Mouse (Mus musculus) stomach, postnatal 0 days (tissue): Measurements from ENCODE around the gene Mmp2. TPM values are rescaled to one million over a fixed set of nuclear protein-coding genes. Genes with fewer than 3 reads are reported as not detected.
"Not testable (repeated sequence)": the region's sequence is repeated elsewhere in the genome, so short reads cannot be mapped to it uniquely, and the experiment has no call there.

ENCODE experiments used
- ATAC-seq: fragments of 200-750 bp; cut with Nextera tagmentation; 2 replicates; pipeline ENCODE4 v1.8.0; 2017; ENCODE audit not compliant: low FRiP score, low TSS enrichment
- DNase-seq: peaks from one replicate; pipeline ENCODE4 v3.0.0-alpha.2; 2016; ENCODE audit warnings: low spot score
- H3K27ac ChIP-seq: fragments of 300-500 bp; sonication (generic); replicated peaks from 2 replicates; pipeline ENCODE4 v1.5.1; 2014; ENCODE audit warnings: mild to moderate bottlenecking, control low read depth
- H3K27me3 ChIP-seq: fragments of 300-500 bp; sonication (generic); 2 replicates; pipeline ENCODE4 v1.6.1; 2014; ENCODE audit warnings: low read length; ENCODE audit not compliant: control insufficient read depth, insufficient read depth
- H3K36me3 ChIP-seq: fragments of 300-500 bp; sonication (generic); 2 replicates; pipeline ENCODE4 v1.6.1; 2014; ENCODE audit warnings: low read length, mixed read lengths; ENCODE audit not compliant: control insufficient read depth, insufficient read depth
- H3K4me1 ChIP-seq: fragments of 300-500 bp; sonication (generic); replicated peaks from 2 replicates; pipeline ENCODE4 v1.6.1; 2014; ENCODE audit warnings: antibody characterized with exemption; ENCODE audit not compliant: control insufficient read depth, insufficient read depth
- H3K4me2 ChIP-seq: fragments of 300-500 bp; sonication (generic); replicated peaks from 2 replicates; pipeline ENCODE4 v1.6.1; 2014; ENCODE audit warnings: low read depth, mild to moderate bottlenecking, control low read depth, moderate library complexity
- H3K4me3 ChIP-seq: fragments of 300-500 bp; sonication (generic); 2 replicates; pipeline ENCODE4 v1.5.1; 2014; ENCODE audit warnings: low read depth, low read length, control low read depth
- H3K9ac ChIP-seq: fragments of 300-500 bp; sonication (generic); 2 replicates; pipeline ENCODE4 v1.6.1; 2014; ENCODE audit warnings: mild to moderate bottlenecking, low read length, control low read depth, mixed read lengths
- H3K9me3 ChIP-seq: fragments of 300-500 bp; sonication (generic); 2 replicates; pipeline ENCODE4 v1.6.1; 2016; ENCODE audit warnings: low read length; ENCODE audit not compliant: control insufficient read depth
- CTCF ChIP-seq: IDR thresholded peaks from 2 replicates; pipeline ENCODE4 v1.5.1; 2016; ENCODE audit warnings: antibody characterized with exemption, low read depth, mild to moderate bottlenecking, moderate library complexity
- EP300 ChIP-seq: optimal IDR thresholded peaks from 2 replicates; pipeline ENCODE3; 2016; ENCODE audit warnings: antibody characterized with exemption
- WGBS: fragments of 180-500 bp; shearing (Covaris S2); extraction: QIAGEN DNeasy Blood & Tissue Kit; methylation state at CpG from one replicate; pipeline ENCODE4 v1.1.7; 2014; 5-methylcytosine and 5-hydroxymethylcytosine counted together
- polyA plus RNA-seq: library from polyadenylated mRNA; unstranded; fragments of >200 nt; fragmentation: Nextera tagmentation; extraction: Ambion mirVana; gene quantifications from 2 replicates; pipeline ENCODE4 v1.2.1, GENCODE M21; 2015

Gene Mmp2
- polyA plus RNA-seq, 1 experiment from 2014 or later = 80.4 TPM

DNA sequence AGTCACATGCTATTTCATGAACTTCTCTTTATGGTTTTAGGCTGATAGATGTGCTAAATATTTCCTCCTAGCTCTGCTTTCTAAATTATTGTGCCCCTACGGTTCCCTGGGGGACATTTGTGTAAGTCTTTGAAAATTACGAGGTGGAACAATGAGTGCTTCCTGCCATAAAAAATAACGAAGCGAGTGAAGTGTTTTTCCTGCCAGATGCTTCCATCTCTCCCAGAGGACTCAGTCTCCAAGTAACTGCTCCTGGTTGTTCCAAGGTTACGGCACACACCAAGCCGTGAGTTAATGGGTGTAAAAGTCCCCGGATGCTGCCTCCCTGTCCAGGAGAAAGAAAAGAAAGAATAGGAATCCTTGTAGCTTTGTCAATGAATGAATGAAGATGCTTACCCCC, 43.2 kb downstream of the Mmp2 start:
- DNase-seq (no peak), ATAC-seq (no peak)
- H3K9ac ChIP-seq = no peak overlapping the region
- no peak overlapping the region for H3K4me2 ChIP-seq
- no peaks in the 10 kb centered on the region for H3K4me1 ChIP-seq
- WGBS = 67% methylated on average over 7 of the region's 7 CpGs
- no peaks in the 10 kb centered on the region for H3K36me3 ChIP-seq
- H3K9me3 ChIP-seq = no peaks in the 10 kb centered on the region
- no peak overlapping the region for H3K27ac ChIP-seq
- TF ChIP-seq EP300 (no peak), CTCF (no peak)
- no peaks in the 10 kb centered on the region for H3K27me3 ChIP-seq
- no peak overlapping the region for H3K4me3 ChIP-seq

DNA sequence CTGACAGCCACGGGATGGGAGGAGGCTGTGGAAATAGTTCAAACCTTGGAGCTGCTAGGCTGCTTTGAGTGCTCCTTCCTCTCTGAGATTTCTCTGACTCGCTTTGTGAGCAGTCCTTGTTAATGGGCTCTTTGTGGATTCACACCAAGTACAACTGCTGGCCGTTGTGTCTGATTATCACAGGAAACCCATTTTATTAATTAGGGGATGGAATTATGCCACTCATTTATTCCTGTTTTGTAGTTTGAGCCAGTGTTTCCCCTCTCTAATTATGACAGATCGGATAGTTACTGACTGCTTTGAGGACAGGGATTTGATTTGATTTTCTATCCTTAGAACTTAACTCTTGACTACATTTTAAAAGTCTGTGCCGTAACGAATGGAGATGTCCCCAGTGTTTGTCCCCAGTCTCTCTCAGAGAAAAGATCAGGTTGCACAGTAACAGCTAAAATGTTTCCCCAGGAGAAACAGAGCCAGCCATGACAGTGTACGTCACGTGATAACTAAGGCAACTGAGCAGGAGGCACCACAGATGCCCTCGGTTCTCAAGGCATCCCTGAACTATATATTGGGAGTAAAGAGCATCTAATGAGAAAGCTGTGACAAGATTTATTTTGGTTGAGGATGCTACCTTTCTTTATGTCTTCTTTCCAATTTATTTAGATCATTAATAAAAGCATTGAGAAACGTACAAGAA, 45.1 kb downstream of the Mmp2 start:
- DNase-seq = no peak
- no peaks in the 10 kb centered on the region for H3K9me3 ChIP-seq
- H3K27ac ChIP-seq = no peak overlapping the region
- TF ChIP-seq CTCF (no peak), EP300 (no peak)
- no peaks in the 10 kb centered on the region for H3K4me1 ChIP-seq
- no peaks in the 10 kb centered on the region for H3K27me3 ChIP-seq
- no peak overlapping the region for H3K9ac ChIP-seq
- no peak overlapping the region for H3K4me2 ChIP-seq
- no peak overlapping the region for H3K4me3 ChIP-seq
- ATAC-seq = no peak
- no peaks in the 10 kb centered on the region for H3K36me3 ChIP-seq
- 77% methylated on average over 10 of the region's 10 CpGs for WGBS

GRCm38 (mm10) chr8:92875795-92876194, 48.7 kb downstream of the Mmp2 start:
- WGBS = 83% methylated on average over 10 of the region's 10 CpGs

GRCm38 (mm10) chr8:92881247-92881646, 54.2 kb downstream of the Mmp2 start:
- no peaks in the 10 kb centered on the region for H3K27me3 ChIP-seq
- no peak overlapping the region for H3K27ac ChIP-seq
- H3K4me3 ChIP-seq = no peak overlapping the region
- H3K9ac ChIP-seq = no peak overlapping the region
- WGBS = 46% methylated on average over 4 of the region's 4 CpGs
- H3K36me3 ChIP-seq = no peaks in the 10 kb centered on the region
- ATAC-seq (no peak), DNase-seq (no peak)
- no peak for TF ChIP-seq CTCF
- no peak for TF ChIP-seq EP300
- H3K4me2 ChIP-seq = no peak overlapping the region
- H3K4me1 ChIP-seq = no peaks in the 10 kb centered on the region
- H3K9me3 ChIP-seq = no peaks in the 10 kb centered on the region

More at GRCm38 (mm10) chr8:92875795-92876194, 48.7 kb downstream of the Mmp2 start:
- TF ChIP-seq EP300 = no peak
- TF ChIP-seq CTCF = no peak
- Histone ChIP-seq H3K9me3 (no peaks in the 10 kb centered on the region), H3K27me3 (no peaks in the 10 kb centered on the region), H3K27ac (no peak overlapping the region), H3K9ac (no peak overlapping the region), H3K4me2 (no peak overlapping the region), H3K36me3 (no peaks in the 10 kb centered on the region), H3K4me3 (no peak overlapping the region), H3K4me1 (no peaks in the 10 kb centered on the region)
- ATAC-seq (no peak), DNase-seq (no peak)

GRCm38 (mm10) chr8:92883771-92884170, 56.7 kb downstream of the Mmp2 start:
- H3K4me3 ChIP-seq = no peak overlapping the region
- H3K9ac ChIP-seq = no peak overlapping the region
- H3K27me3 ChIP-seq = no peaks in the 10 kb centered on the region
- no peak overlapping the region for H3K27ac ChIP-seq
- 61% methylated on average over 2 of the region's 2 CpGs for WGBS
- H3K36me3 ChIP-seq = no peaks in the 10 kb centered on the region
- TF ChIP-seq EP300 (no peak), CTCF (peak; percentile 74)
- H3K9me3 ChIP-seq = no peaks in the 10 kb centered on the region
- H3K4me2 ChIP-seq = no peak overlapping the region
- DNase-seq (no peak), ATAC-seq (no peak)
- no peaks in the 10 kb centered on the region for H3K4me1 ChIP-seq

GRCm38 (mm10) chr8:92892216-92892615, 65.1 kb downstream of the Mmp2 start:
- H3K4me2 ChIP-seq, DNase-seq, H3K36me3 ChIP-seq, H3K27ac ChIP-seq, H3K4me3 ChIP-seq, H3K9ac ChIP-seq, H3K4me1 ChIP-seq, ATAC-seq, H3K9me3 ChIP-seq, H3K27me3 ChIP-seq: not testable (repeated sequence)
- 53% methylated on average over 3 of the region's 3 CpGs for WGBS
